Mouse (Mus musculus): ENCODE measurements around the gene 4833439L19Rik.

Gene 4833439L19Rik

GRCm38 (mm10) chr13:54565201-54565581 lies at the start of gene 4833439L19Rik:
Gene 4833439L19Rik (minus strand): TSS chr13:54565435.
- DNase-seq = peak; percentile 89

- DNase-seq = peak; percentile 16
Measured at GRCm38 (mm10) chr13:54613141-54613540, 47.9 kb upstream of the 4833439L19Rik start.

GRCm38 (mm10) chr13:54610972-54611754 lies 45.9 kb upstream of the 4833439L19Rik start, which contains the start of gene Cltb:
Gene Cltb (minus strand): TSS chr13:54611344.
- DNase-seq = peak; percentile 93

GRCm38 (mm10) chr13:54610613-54610971 lies 45.4 kb upstream of the 4833439L19Rik start:
- no peak for DNase-seq

- no peak for DNase-seq
Measured at GRCm38 (mm10) chr13:54609301-54609700, 44.1 kb upstream of the 4833439L19Rik start.

- peak; percentile 56 for DNase-seq
Measured at GRCm38 (mm10) chr13:54608666-54609065, 43.4 kb upstream of the 4833439L19Rik start.

GRCm38 (mm10) chr13:54608002-54608401 lies 42.8 kb upstream of the 4833439L19Rik start:
- DNase-seq = no peak

GRCm38 (mm10) chr13:54607204-54607603 lies 42.0 kb upstream of the 4833439L19Rik start:
- no peak for DNase-seq

- DNase-seq = no peak
Measured at GRCm38 (mm10) chr13:54605426-54605825, 40.2 kb upstream of the 4833439L19Rik start.

GRCm38 (mm10) chr13:54604221-54604620 lies 39.0 kb upstream of the 4833439L19Rik start:
- no peak for DNase-seq

GRCm38 (mm10) chr13:54603501-54603900 lies 38.3 kb upstream of the 4833439L19Rik start:
- no peak for DNase-seq

- no peak for DNase-seq
Measured at GRCm38 (mm10) chr13:54602639-54603111, 37.4 kb upstream of the 4833439L19Rik start.

- no peak for DNase-seq
Measured at GRCm38 (mm10) chr13:54598622-54599143, 33.4 kb upstream of the 4833439L19Rik start.

GRCm38 (mm10) chr13:54596870-54597269 lies 31.6 kb upstream of the 4833439L19Rik start:
- DNase-seq = no peak

- DNase-seq = no peak
Measured at GRCm38 (mm10) chr13:54596107-54596690, 31.0 kb upstream of the 4833439L19Rik start.

- DNase-seq = no peak
Measured at GRCm38 (mm10) chr13:54593617-54594016, 28.4 kb upstream of the 4833439L19Rik start.

- no peak for DNase-seq
Measured at GRCm38 (mm10) chr13:54591776-54592356, 26.6 kb upstream of the 4833439L19Rik start.

GRCm38 (mm10) chr13:54589996-54590951 lies 25.0 kb upstream of the 4833439L19Rik start, which contains the start of the genes Nop16 and Higd2a:
Gene Nop16 (minus strand): TSS chr13:54590090.
Gene Higd2a (plus strand): TSS chr13:54590207.
- peak; percentile 95 for DNase-seq

GRCm38 (mm10) chr13:54589414-54589995 lies 24.3 kb upstream of the 4833439L19Rik start:
- no peak for DNase-seq

GRCm38 (mm10) chr13:54585831-54586230 lies 20.6 kb upstream of the 4833439L19Rik start:
- no peak for DNase-seq

- DNase-seq = no peak
Measured at GRCm38 (mm10) chr13:54582860-54583259, 17.6 kb upstream of the 4833439L19Rik start.

- no peak for DNase-seq
Measured at GRCm38 (mm10) chr13:54582126-54582525, 16.9 kb upstream of the 4833439L19Rik start.

Measured in cerebellum, adult 11 months (tissue).